Mouse (Mus musculus): ENCODE measurements around the gene Smco2.

DNA sequence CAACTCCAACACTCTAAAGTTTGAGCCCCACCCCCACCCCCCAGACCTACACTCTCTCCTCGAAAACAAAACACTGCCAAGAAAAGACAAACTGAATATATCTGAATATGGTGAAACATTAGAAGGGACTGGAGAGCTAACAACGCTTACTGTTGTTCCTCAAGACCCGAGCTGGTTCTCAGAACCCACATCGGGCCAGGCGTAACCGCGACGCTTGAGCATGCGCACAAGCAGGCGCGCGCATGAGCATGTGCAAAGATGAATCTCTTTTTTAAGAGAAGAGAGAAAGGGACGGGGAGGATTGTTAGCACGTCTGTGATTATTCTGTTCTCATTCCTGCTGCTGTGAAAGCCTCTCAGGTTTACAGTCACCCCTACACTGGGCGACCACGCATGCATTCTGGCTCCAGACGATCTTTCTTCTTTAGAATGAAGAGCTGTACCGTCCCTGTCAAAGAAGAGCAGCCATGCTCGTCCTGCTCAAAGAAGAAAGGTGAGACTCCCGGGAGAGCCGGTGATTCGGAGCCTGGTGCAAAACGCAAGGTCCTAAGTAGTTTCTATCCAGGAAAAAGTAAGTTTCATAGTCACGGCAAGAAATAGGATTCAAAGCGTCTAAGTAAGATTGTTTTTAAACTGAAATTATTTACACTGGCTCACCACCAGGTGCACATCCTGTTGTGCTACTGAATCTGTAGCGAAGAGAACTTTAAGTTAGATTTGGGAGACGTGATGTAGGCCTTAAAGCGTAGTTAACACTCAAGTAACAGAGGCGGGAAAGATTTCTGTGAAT is 29.5 kb upstream of the Smco2 start:
- TF ChIP-seq CTCF (IDR thresholded peaks at IDR 0.05 in 2 of 3, conservative IDR thresholded peaks at IDR 0.05 in 1 of 3; ENCODE audit: control insufficient read depth in 1 of 3, insufficient read depth in 1 of 3, low read depth in 2 of 3, low read length in 3 of 3, poor library complexity in 1 of 3, severe bottlenecking in 1 of 3) (peak in 2 of 3 experiments; percentile 18 to 30; a peak in 3 of 6 replicates), HCFC1 (IDR thresholded peaks at IDR 0.05; ENCODE audit: low read depth, low read length) (no peak), ELF1 (IDR thresholded peaks at IDR 0.05; ENCODE audit: low read depth, low read length) (no peak; the same call in 1 of the 2 replicates), KAT2A (conservative IDR thresholded peaks at IDR 0.05; ENCODE audit: low read depth, low read length) (no peak), MXI1 (IDR thresholded peaks at IDR 0.05; ENCODE audit: low read depth, low read length) (peak; percentile 63; the same call in 1 of the 2 replicates), TBP (IDR thresholded peaks at IDR 0.05; ENCODE audit: low read depth, low read length) (peak; percentile 55; the same call in 1 of the 2 replicates), SIN3A (IDR thresholded peaks at IDR 0.05; ENCODE audit: low read length) (peak; percentile 42; the same call in 1 of the 2 replicates), POLR2A (IDR thresholded peaks at IDR 0.05; ENCODE audit: control insufficient read depth in 1 of 2, insufficient read depth in 1 of 2, low read depth in 1 of 2, low read length in 2 of 2, poor library complexity in 1 of 2) (peak in 1 of 2 experiments; percentile 73; a peak in 2 of 4 replicates), ZMIZ1 (IDR thresholded peaks at IDR 0.05; ENCODE audit: low read depth, low read length) (0 out of 2 replicates have a peak, but pooled peaks have one; percentile 51), CHD1 (IDR thresholded peaks at IDR 0.05; ENCODE audit: low read depth, low read length) (no peak), ZC3H11A (IDR thresholded peaks at IDR 0.05; ENCODE audit: low read depth, low read length) (no peak)
